Mouse (Mus musculus): Measurements from ENCODE around the gene Dusp27. TPM values are rescaled to one million over a fixed set of nuclear protein-coding genes. Genes with fewer than 3 reads are reported as not detected.
A peak's percentile ranks its signal among the peaks of the same experiment; 100 is the strongest.

The Dusp27 gene
- polyA plus RNA-seq, 1 experiment from 2014 or later = 0.50 TPM

DNA sequence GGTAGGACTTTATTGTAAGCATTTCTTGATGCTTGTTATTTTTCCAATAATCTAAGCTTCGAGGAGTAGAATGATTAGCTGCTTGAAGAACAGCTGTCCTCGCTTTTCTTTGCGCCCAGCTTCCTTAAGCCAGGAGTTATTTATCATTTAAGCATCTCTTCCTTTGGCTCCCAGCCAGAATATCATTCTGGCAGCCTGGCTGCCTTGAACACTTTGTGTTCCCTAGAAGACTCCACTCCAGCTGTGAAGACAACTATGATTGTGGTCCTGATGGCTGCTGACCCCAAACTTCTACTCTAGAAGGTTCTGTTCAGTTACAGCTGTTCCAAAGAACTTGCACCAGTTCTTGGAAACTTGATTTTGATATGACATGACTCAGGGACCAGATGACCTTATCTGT lies 66.2 kb downstream of the Dusp27 start:
- Histone ChIP-seq H3K27me3 (ENCODE audit: control insufficient read depth, insufficient read depth, low read length) (no peaks in the 10 kb centered on the region), H3K9me3 (ENCODE audit: control insufficient read depth, low read length) (no peaks in the 10 kb centered on the region), H3K4me2 (replicated peaks; ENCODE audit: low read depth) (no peak overlapping the region), H3K4me1 (replicated peaks; ENCODE audit: control insufficient read depth, insufficient read depth) (no peaks in the 10 kb centered on the region), H3K36me3 (ENCODE audit: control insufficient read depth, insufficient read depth, low read length) (no peaks in the 10 kb centered on the region), H3K27ac (replicated peaks) (no peak overlapping the region), H3K9ac (ENCODE audit: low read length) (no peak overlapping the region), H3K4me3 (ENCODE audit: low read depth, low read length) (no peak overlapping the region)
- TF ChIP-seq EP300 (optimal IDR thresholded peaks at IDR 0.05) (no peak), CTCF (IDR thresholded peaks at IDR 0.05; ENCODE audit: low read depth) (no peak)
- ATAC-seq (ENCODE audit: low FRiP score, low TSS enrichment) (no peak), DNase-seq (ENCODE audit: low spot score) (no peak)
- 29% methylated on average over 3 of the region's 3 CpGs for WGBS

DNA sequence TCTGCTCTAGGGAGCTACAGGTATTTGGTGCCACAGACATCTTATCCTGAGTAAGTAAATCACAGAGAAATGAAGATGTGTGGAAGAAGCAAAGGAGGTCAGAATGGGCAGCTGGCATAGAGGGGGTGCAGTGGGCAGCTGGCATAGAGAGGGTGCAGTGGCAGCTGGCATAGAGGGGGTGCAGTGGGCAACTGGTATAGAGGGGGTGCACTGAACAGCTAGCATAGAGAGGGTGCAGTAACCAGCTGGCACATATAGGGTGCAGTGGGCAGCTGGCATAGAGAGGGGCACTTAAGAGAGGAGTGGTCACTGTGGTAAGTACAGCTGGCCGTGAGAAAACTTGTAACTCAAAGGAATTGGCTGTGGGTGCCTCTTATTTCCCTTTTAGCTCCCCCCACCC lies 67.3 kb downstream of the Dusp27 start:
- Histone ChIP-seq H3K4me3 (ENCODE audit: low read depth, low read length) (no peak overlapping the region), H3K4me1 (replicated peaks; ENCODE audit: control insufficient read depth, insufficient read depth) (no peaks in the 10 kb centered on the region), H3K9ac (ENCODE audit: low read length) (no peak overlapping the region), H3K27me3 (ENCODE audit: control insufficient read depth, insufficient read depth, low read length) (no peaks in the 10 kb centered on the region), H3K9me3 (ENCODE audit: control insufficient read depth, low read length) (no peaks in the 10 kb centered on the region), H3K36me3 (ENCODE audit: control insufficient read depth, insufficient read depth, low read length) (no peaks in the 10 kb centered on the region), H3K27ac (replicated peaks) (no peak overlapping the region), H3K4me2 (replicated peaks; ENCODE audit: low read depth) (no peak overlapping the region)
- no peak for TF ChIP-seq CTCF (IDR thresholded peaks at IDR 0.05; ENCODE audit: low read depth)
- no peak for TF ChIP-seq EP300 (optimal IDR thresholded peaks at IDR 0.05)
- no peak for DNase-seq (ENCODE audit: low spot score)
- no peak for ATAC-seq (ENCODE audit: low FRiP score, low TSS enrichment)
- WGBS = 37% methylated on average over 1 of the region's 1 CpGs

DNA sequence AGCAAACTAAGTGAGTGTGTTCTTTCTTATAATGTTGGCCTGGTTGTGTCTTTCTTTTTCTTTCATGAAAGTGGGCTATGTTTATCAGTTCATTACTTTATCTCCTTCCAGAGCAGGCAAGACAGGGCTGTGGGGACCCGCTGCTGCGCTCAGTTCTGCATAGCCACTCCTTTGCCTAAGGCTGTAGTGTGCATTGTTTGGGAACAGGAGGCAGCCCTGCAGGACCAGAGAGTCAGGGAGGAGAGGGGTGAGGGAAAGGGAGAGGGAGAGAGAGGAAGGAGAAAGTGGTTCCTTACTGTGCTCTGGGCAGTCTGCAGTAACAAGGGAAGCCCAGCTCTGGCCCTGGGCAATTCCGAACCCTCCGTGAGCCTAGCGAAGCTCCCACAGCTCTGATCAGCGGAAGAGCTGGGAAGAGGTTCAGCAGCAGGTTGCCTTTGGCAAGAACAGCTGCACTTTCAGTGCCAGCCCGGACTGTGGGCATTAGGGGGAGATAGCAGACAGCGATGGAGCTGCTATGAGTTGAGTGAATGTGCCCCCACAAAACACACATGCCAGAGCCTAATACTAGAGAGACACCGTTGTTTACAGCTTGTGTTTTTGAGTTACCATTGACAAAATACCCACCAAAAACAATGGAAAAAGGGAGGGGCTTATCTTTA lies 71.5 kb downstream of the Dusp27 start:
- Histone ChIP-seq H3K4me3 (ENCODE audit: low read depth, low read length) (no peak overlapping the region), H3K4me1 (replicated peaks; ENCODE audit: control insufficient read depth, insufficient read depth) (no peaks in the 10 kb centered on the region), H3K9ac (ENCODE audit: low read length) (no peak overlapping the region), H3K27ac (replicated peaks) (no peak overlapping the region), H3K36me3 (ENCODE audit: control insufficient read depth, insufficient read depth, low read length) (no peaks in the 10 kb centered on the region), H3K4me2 (replicated peaks; ENCODE audit: low read depth) (no peak overlapping the region), H3K9me3 (ENCODE audit: control insufficient read depth, low read length) (no peaks in the 10 kb centered on the region), H3K27me3 (ENCODE audit: control insufficient read depth, insufficient read depth, low read length) (no peaks in the 10 kb centered on the region)
- 55% methylated on average over 9 of the region's 9 CpGs for WGBS
- ATAC-seq (ENCODE audit: low FRiP score, low TSS enrichment) (no peak), DNase-seq (ENCODE audit: low spot score) (no peak)
- TF ChIP-seq EP300 (optimal IDR thresholded peaks at IDR 0.05) = no peak
- TF ChIP-seq CTCF (IDR thresholded peaks at IDR 0.05; ENCODE audit: low read depth) = no peak

DNA sequence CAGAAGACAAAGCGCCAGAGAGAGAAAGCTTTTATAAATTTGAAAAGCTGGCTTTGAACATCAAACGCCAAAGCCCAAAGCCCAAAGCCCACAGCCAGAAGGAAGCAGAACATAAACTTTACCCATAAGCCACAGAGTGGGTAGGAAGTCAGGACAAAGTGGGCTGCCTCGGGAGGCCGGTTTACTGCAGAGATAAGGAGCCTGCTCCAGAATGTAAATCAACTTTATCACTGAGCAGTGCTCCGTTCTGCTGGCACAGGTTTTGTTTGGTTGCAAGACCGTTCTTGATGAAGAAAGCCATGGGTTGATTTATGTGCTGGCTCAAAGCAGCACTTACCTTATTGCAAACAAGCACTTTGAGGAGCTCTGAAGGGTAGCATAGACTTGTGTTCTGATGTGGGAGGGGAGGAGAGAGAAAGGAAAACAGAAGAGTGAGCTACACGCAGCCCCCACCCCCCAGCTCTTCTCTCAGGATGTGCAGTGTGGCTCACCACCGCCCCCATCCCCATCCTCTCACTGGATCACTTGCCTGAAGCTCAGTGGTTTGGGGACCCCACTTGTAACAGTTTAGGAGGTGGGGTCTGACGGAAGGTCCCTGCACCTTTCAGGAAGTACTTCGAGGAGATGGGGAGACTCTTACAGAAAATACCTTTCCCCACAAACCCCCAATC lies 74.3 kb downstream of the Dusp27 start:
- no peak for ATAC-seq (ENCODE audit: low FRiP score, low TSS enrichment)
- H3K27ac ChIP-seq (replicated peaks) = no peak overlapping the region

DNA sequence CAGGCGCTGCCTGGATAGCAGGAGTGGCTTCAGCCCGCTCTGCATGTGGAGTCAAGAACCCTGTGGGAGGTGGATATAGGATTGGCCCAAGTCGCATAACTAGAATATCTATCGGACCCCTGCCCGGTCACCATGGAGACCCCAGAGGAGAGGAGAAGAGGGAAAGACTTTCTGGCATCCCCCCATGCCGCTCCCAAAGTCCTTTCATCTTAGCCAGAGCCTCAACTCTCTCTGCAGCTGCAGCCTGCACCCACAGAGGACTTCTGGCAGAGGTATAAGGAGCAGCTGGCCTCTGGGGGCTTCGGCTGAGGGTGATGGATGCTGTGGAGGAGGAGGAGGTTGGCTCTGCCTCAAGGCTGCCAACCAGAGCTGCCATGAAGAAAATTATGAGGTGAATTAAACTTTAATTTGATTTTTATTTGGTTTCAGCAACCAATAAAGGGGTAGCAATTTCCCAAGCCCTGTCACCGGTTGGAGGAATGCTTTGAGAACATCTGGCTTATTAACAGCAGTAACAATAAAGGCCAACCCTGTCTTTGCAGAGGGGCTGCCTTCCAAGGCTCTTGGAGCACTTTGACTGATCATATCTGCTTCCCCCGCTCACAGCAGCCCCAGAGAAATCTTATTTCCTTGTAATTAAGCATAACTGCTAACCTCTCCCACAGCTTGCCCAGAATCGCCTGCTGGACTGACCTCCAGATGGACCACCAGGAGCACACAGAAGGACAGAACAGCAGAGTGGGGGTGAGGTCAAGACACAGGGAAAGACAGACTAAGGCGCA lies 78.5 kb downstream of the Dusp27 start:
- ATAC-seq (ENCODE audit: low FRiP score, low TSS enrichment) = no peak
- no peaks in the 10 kb centered on the region for H3K27me3 ChIP-seq (ENCODE audit: control insufficient read depth, insufficient read depth, low read length)
- peak overlapping the region; percentile 52; the same call in 1 of the 2 replicates for H3K9ac ChIP-seq (ENCODE audit: low read length)
- H3K9me3 ChIP-seq (ENCODE audit: control insufficient read depth, low read length) = no peaks in the 10 kb centered on the region
- no peak for TF ChIP-seq EP300 (optimal IDR thresholded peaks at IDR 0.05)
- TF ChIP-seq CTCF (IDR thresholded peaks at IDR 0.05; ENCODE audit: low read depth) = no peak
- WGBS = 22% methylated on average over 11 of the region's 11 CpGs
- peak overlapping the region; percentile 38 for H3K4me3 ChIP-seq (ENCODE audit: low read depth, low read length)
- H3K27ac ChIP-seq (replicated peaks) = no peak overlapping the region; the same call in 1 of the 2 replicates
- peaks cover 5% of the 10 kb centered on the region; the same call in 1 of the 2 replicates for H3K4me1 ChIP-seq (replicated peaks; ENCODE audit: control insufficient read depth, insufficient read depth)
- H3K36me3 ChIP-seq (ENCODE audit: control insufficient read depth, insufficient read depth, low read length) = no peaks in the 10 kb centered on the region
- peak overlapping the region; percentile 87 for H3K4me2 ChIP-seq (replicated peaks; ENCODE audit: low read depth)
- DNase-seq (ENCODE audit: low spot score) = peak; percentile 19

More for the DNA sequence above, 74.3 kb downstream of the Dusp27 start:
- H3K4me3 ChIP-seq (ENCODE audit: low read depth, low read length) = no peak overlapping the region
- DNase-seq (ENCODE audit: low spot score) = peak; percentile 23
- H3K36me3 ChIP-seq (ENCODE audit: control insufficient read depth, insufficient read depth, low read length) = no peaks in the 10 kb centered on the region
- H3K4me2 ChIP-seq (replicated peaks; ENCODE audit: low read depth) = no peak overlapping the region
- no peaks in the 10 kb centered on the region for H3K27me3 ChIP-seq (ENCODE audit: control insufficient read depth, insufficient read depth, low read length)
- no peak for TF ChIP-seq CTCF (IDR thresholded peaks at IDR 0.05; ENCODE audit: low read depth)
- TF ChIP-seq EP300 (optimal IDR thresholded peaks at IDR 0.05) = no peak
- WGBS = 23% methylated on average over 10 of the region's 10 CpGs
- H3K4me1 ChIP-seq (replicated peaks; ENCODE audit: control insufficient read depth, insufficient read depth) = no peaks in the 10 kb centered on the region; the same call in 1 of the 2 replicates
- no peak overlapping the region for H3K9ac ChIP-seq (ENCODE audit: low read length)
- no peaks in the 10 kb centered on the region for H3K9me3 ChIP-seq (ENCODE audit: control insufficient read depth, low read length)

Measured in stomach, postnatal 0 days (tissue).